Mouse (Mus musculus) heart, embryonic 11.5 days (tissue): ENCODE data around the gene Pard3. TPM values are rescaled to one million over a fixed set of nuclear protein-coding genes. Genes with fewer than 3 reads are reported as not detected.

Experiments
- ATAC-seq: fragments of 200-750 bp; cut with Nextera tagmentation; replicated peaks from 2 replicates; pipeline ENCODE4 v1.8.0; 2017; ENCODE audit warnings: moderate library complexity; ENCODE audit not compliant: insufficient number of reproducible peaks, low FRiP score, low TSS enrichment
- H3K27ac ChIP-seq: fragments of 300-500 bp; sonication (generic); 2 replicates; pipeline ENCODE4 v1.5.1; 2014; ENCODE audit warnings: mild to moderate bottlenecking, low read depth, low read length
- H3K27me3 ChIP-seq: fragments of 300-500 bp; sonication (generic); 2 replicates; pipeline ENCODE4 v1.6.1; 2014; ENCODE audit warnings: mild to moderate bottlenecking, low read length, mixed read lengths; ENCODE audit not compliant: control insufficient read depth, insufficient read depth
- H3K36me3 ChIP-seq: fragments of 300-500 bp; sonication (generic); 2 replicates; pipeline ENCODE4 v1.6.1; 2014; ENCODE audit warnings: mild to moderate bottlenecking, low read length, moderate library complexity, mixed read lengths; ENCODE audit not compliant: control insufficient read depth, insufficient read depth
- H3K4me1 ChIP-seq: fragments of 300-500 bp; sonication (generic); 2 replicates; pipeline ENCODE4 v1.6.1; 2014; ENCODE audit warnings: low read length; ENCODE audit not compliant: control insufficient read depth, insufficient read depth
- H3K4me2 ChIP-seq: fragments of 300-500 bp; sonication (generic); 2 replicates; pipeline ENCODE4 v1.6.1; 2014; ENCODE audit warnings: mild to moderate bottlenecking, moderate library complexity
- H3K4me3 ChIP-seq: fragments of 300-500 bp; sonication (generic); 2 replicates; pipeline ENCODE4 v1.5.1; 2014; ENCODE audit warnings: low read depth, low read length
- H3K9ac ChIP-seq: fragments of 300-500 bp; sonication (generic); 2 replicates; pipeline ENCODE4 v1.6.1; 2014; ENCODE audit warnings: mild to moderate bottlenecking, low read depth, low read length, moderate library complexity
- H3K9me3 ChIP-seq: fragments of 300-500 bp; sonication (generic); replicated peaks from 2 replicates; pipeline ENCODE4 v1.6.1; 2016; ENCODE audit warnings: low read length; ENCODE audit not compliant: control insufficient read depth
- WGBS: fragments of 180-500 bp; shearing (Covaris S2); extraction: QIAGEN DNeasy Blood & Tissue Kit; methylation state at CpG from one replicate; pipeline ENCODE4 v1.1.7; 2014; ENCODE audit not compliant: insufficient replicate concordance; 5-methylcytosine and 5-hydroxymethylcytosine counted together
- polyA plus RNA-seq: library from polyadenylated mRNA; unstranded; fragments of >200 nt; fragmentation: Nextera tagmentation; extraction: Ambion mirVana; gene quantifications from 2 replicates; pipeline ENCODE4 v1.2.1, GENCODE M21; 2014

The Pard3 gene
- polyA plus RNA-seq, 1 experiment from 2014 or later, result 24.0 TPM

DNA sequence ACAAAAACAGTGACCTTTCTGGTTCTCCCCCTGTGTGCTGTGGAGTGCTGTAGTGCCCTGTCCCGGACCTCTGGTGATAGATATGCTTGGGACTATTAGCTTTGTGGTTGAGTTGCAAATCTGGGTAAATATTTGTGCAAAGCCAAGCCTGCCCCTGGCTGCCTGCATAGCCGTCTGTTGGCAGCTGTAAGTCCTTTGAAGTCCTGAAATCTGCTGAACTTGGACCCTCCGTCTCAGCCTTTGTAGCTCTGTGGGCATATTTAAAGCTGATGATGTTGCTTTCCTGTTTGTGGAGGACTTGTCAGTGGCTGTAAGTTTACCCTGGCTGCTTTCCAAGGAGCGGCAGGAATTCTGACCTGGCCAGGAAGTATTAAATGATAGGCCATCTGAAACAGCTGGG, 120.3 kb downstream of the Pard3 start:
- peak overlapping the region; percentile 43; the same call in 1 of the 2 replicates for H3K27ac ChIP-seq
- H3K4me2 ChIP-seq, result no peak overlapping the region
- no peak overlapping the region for H3K4me3 ChIP-seq
- no peak for ATAC-seq
- no peaks in the 10 kb centered on the region for H3K36me3 ChIP-seq
- peaks cover 35% of the 10 kb centered on the region for H3K4me1 ChIP-seq
- 17% methylated on average over 4 of the region's 4 CpGs for WGBS
- H3K27me3 ChIP-seq, result no peaks in the 10 kb centered on the region
- no peak overlapping the region for H3K9ac ChIP-seq
- no peaks in the 10 kb centered on the region for H3K9me3 ChIP-seq

DNA sequence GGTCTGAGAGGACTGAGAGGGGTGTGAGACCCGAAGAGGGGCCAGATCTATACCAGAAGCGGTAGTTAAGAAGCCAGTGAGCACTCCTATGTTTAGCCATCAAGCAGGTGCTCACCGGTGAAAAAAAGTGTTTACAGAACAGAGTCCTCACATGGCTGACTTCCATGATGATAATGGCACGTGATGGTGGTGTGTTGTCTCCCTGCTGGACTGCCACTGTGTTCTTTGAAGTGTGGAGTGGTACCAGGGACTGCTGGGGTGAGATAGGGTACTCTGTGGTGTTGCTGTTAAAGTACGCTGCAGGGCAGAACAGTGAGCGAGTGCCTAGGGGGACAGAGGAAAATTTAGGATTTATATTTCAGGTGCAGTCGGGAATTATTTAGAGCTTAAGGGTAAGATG, 122.2 kb downstream of the Pard3 start:
- Histone ChIP-seq H3K36me3 (no peaks in the 10 kb centered on the region), H3K9ac (no peak overlapping the region), H3K4me3 (no peak overlapping the region), H3K27me3 (no peaks in the 10 kb centered on the region), H3K9me3 (no peaks in the 10 kb centered on the region), H3K4me1 (peaks cover 35% of the 10 kb centered on the region), H3K4me2 (no peak overlapping the region), H3K27ac (no peak overlapping the region)
- no peak for ATAC-seq
- 55% methylated on average over 7 of the region's 7 CpGs for WGBS

DNA sequence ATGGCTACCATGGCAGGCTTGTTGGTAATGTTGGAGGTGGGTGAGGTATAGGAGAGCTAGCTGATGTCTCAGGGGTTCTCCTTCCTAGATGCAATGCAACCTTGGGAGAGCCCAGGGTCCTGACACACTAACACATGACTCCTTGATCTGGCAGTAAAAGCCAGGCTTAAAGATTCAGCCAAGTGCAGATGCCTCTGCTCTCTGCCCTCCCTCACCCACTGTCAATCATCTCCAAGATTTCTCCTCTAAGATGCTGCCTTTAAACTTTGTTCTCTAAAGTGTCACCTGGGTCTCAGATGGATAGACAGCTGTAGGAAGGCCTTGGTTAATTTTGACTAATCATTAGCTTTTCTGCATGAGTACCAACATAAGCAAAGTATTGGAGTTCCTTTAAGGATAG, 125.0 kb downstream of the Pard3 start:
- no peak overlapping the region for H3K4me2 ChIP-seq
- ATAC-seq, result no peak

DNA sequence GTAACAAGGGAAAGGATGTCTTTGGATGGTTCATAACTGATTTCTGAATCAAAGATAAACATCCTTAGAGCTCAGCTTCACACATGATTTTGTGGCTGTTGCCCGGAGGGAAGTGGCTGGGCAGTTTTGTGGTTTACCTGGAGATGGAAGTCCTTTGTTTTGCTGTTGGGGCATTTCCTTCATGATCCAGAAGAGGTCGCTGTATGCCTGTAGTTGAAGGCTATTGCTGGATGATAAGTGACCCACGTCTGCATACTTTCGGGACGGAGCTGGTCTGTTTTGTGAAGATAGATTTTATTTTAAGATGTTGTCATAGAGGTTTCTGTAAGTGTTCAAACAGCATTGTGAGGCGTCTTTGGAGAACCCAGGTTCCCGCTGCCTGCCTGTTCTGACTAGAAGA, 126.7 kb downstream of the Pard3 start:
- Histone ChIP-seq H3K27me3 (no peaks in the 10 kb centered on the region), H3K4me1 (peaks cover 34% of the 10 kb centered on the region), H3K4me2 (no peak overlapping the region), H3K9ac (no peak overlapping the region), H3K36me3 (no peaks in the 10 kb centered on the region), H3K4me3 (no peak overlapping the region), H3K9me3 (no peaks in the 10 kb centered on the region), H3K27ac (no peak overlapping the region)
- ATAC-seq, result no peak
- WGBS, result 48% methylated on average over 7 of the region's 7 CpGs

More for the DNA sequence above, 125.0 kb downstream of the Pard3 start:
- Histone ChIP-seq H3K27ac (no peak overlapping the region), H3K36me3 (no peaks in the 10 kb centered on the region), H3K4me3 (no peak overlapping the region), H3K9me3 (no peaks in the 10 kb centered on the region), H3K4me1 (peaks cover 37% of the 10 kb centered on the region), H3K9ac (no peak overlapping the region), H3K27me3 (no peaks in the 10 kb centered on the region)

DNA sequence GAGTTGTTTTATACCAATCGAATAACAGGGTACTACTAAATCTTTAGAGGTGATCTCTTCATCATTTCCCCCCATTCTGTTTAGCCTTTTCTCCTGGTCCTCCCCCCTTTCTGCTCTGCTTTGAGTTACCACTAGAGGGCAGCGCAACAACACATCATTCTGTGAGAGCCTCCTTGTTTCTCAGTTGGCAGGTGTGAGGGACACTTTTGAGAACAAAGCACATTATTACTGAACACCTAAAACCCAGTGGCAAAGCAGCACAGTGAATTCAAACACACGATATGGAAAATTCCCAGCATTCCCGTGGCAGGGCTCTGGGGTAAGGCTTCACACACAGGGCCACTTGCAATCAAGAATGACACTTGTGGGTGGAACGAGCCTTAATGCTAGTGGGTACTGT, 127.7 kb downstream of the Pard3 start:
- WGBS, result 43% methylated on average over 5 of the region's 5 CpGs
- Histone ChIP-seq H3K4me2 (no peak overlapping the region), H3K9me3 (no peaks in the 10 kb centered on the region), H3K4me1 (peaks cover 31% of the 10 kb centered on the region), H3K27me3 (no peaks in the 10 kb centered on the region), H3K27ac (no peak overlapping the region), H3K36me3 (no peaks in the 10 kb centered on the region), H3K9ac (no peak overlapping the region), H3K4me3 (no peak overlapping the region)
- no peak for ATAC-seq

DNA sequence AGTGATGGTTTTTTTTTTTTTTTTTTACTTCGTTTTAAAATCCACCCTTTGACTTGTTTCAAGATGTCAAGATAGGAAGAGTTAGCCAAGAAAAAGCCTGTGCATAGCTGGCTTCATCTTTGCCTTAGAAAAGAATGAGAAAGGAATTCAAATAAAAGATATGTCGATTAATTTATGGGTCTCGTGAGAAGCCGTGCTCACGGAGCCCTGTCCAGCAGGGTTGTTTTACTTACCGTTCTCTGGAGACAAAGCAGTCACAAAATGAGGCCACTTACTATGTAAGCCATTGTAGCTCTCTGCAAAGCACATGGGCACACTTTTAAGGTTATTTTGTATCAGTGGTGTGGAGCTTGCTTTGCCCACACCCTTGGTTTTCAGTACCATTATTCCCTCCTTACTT, 128.1 kb downstream of the Pard3 start:
- H3K9me3 ChIP-seq, result no peaks in the 10 kb centered on the region
- peaks cover 32% of the 10 kb centered on the region for H3K4me1 ChIP-seq
- WGBS, result 73% methylated on average over 6 of the region's 6 CpGs
- no peak overlapping the region for H3K9ac ChIP-seq
- no peaks in the 10 kb centered on the region for H3K36me3 ChIP-seq
- no peak overlapping the region for H3K4me2 ChIP-seq
- H3K4me3 ChIP-seq, result no peak overlapping the region
- 0 out of 2 replicates have a peak overlapping the region, but pooled peaks have one; percentile 18 for H3K27ac ChIP-seq
- no peaks in the 10 kb centered on the region for H3K27me3 ChIP-seq
- ATAC-seq, result no peak

DNA sequence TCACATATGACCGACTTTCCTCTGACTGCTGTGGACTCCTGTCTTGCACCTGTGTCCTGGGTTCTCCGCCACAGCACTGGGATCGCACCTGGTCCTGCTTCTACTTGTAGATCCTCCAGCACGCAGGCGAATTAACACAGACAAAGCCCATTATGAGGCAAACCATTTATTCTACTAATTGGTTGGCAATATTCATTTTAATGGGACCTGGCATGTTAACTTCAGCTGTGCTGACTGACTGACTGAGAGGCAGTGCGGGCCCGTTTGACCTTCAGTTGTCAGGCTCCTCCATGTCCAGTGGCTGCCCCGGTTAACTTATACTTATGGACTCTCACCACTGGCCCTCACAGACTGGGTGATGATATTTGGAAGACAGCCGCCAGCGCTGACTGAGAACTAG, 128.6 kb downstream of the Pard3 start:
- Histone ChIP-seq H3K9me3 (no peaks in the 10 kb centered on the region), H3K27me3 (no peaks in the 10 kb centered on the region), H3K4me3 (no peak overlapping the region), H3K9ac (no peak overlapping the region), H3K27ac (peak overlapping the region; percentile 18; the same call in 1 of the 2 replicates), H3K4me2 (no peak overlapping the region), H3K36me3 (no peaks in the 10 kb centered on the region), H3K4me1 (peaks cover 31% of the 10 kb centered on the region)
- WGBS, result 73% methylated on average over 10 of the region's 10 CpGs
- ATAC-seq, result no peak

DNA sequence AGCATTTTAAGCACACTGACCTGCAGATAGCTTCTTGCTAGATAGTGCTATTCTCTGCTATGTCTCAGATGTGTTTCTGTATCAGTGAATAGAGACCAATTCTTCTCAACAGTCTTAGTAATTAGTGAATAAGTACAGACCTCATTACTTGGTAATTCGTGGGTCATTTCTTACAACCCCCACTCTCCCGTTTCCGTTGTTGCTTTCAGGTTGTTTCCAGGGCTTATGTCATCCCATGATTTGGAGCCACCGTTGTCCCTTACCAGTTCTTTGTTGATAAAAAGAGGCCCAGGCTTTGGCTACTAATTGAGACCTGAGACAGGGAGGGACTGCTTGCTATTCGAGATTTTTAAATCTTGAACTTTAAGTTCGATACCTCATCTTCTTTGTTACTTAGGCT, 129.7 kb downstream of the Pard3 start:
- Histone ChIP-seq H3K27me3 (no peaks in the 10 kb centered on the region), H3K36me3 (no peaks in the 10 kb centered on the region), H3K4me2 (no peak overlapping the region), H3K27ac (no peak overlapping the region), H3K9ac (no peak overlapping the region), H3K4me3 (no peak overlapping the region), H3K9me3 (no peaks in the 10 kb centered on the region), H3K4me1 (peaks cover 31% of the 10 kb centered on the region)
- no peak for ATAC-seq
- WGBS, result 63% methylated on average over 6 of the region's 6 CpGs

DNA sequence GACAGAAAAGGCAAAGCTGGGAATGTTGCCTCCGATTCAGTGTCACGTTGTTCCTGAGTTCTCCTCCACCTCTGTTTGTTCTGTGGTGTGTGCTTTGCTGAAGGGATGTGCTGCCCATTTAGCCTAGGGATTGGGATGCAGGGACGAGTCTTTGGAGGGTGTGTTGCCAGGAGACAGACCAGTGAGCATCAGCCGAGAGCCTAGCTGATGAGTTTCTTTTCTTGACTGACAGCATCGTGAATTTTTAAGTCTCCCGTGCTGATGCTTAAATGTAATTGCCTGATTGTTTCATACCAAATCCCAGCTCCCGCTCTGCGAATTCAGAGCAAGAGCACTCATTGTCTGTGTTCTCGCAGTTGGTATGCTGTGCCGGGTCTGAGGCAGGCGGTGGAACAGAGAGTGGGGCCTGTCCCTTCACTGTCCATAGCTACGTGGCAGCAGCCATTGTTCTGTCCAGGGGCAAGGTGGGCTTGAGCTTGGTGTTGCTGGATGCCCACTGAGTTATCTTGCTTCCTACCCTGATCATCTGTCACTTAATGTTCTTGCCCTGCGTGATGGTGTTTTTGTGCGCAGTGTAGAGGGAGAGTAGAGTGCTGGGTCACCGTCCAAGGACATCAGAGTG, 131.2 kb downstream of the Pard3 start:
- no peak overlapping the region for H3K27ac ChIP-seq
- H3K4me1 ChIP-seq, result peaks cover 31% of the 10 kb centered on the region
- no peak overlapping the region for H3K9ac ChIP-seq
- no peak overlapping the region for H3K4me2 ChIP-seq
- WGBS, result 86% methylated on average over 15 of the region's 15 CpGs
- ATAC-seq, result no peak
- no peaks in the 10 kb centered on the region for H3K36me3 ChIP-seq
- no peaks in the 10 kb centered on the region for H3K27me3 ChIP-seq
- no peak overlapping the region for H3K4me3 ChIP-seq
- no peaks in the 10 kb centered on the region for H3K9me3 ChIP-seq
